Mouse (Mus musculus): ENCODE data around the gene Bivm.

Bivm gene

GRCm38 (mm10) chr1:44173903-44174302 lies 55.1 kb downstream of the Bivm start:
- DNase-seq (ENCODE audit: inconsistent ontology term): no peak

GRCm38 (mm10) chr1:44178086-44178485 lies 59.3 kb downstream of the Bivm start:
- no peak for DNase-seq (ENCODE audit: inconsistent ontology term)

- DNase-seq (ENCODE audit: inconsistent ontology term): no peak
These were observed 67.6 kb downstream of the Bivm start for GRCm38 (mm10) chr1:44186396-44186795.
